Mouse (Mus musculus): ENCODE results near the gene Frat1. TPM values are rescaled to one million over a fixed set of nuclear protein-coding genes. Genes with fewer than 3 reads are reported as not detected.

Frat1 gene
- polyA plus RNA-seq, 1 experiment: 29.1 TPM

DNA sequence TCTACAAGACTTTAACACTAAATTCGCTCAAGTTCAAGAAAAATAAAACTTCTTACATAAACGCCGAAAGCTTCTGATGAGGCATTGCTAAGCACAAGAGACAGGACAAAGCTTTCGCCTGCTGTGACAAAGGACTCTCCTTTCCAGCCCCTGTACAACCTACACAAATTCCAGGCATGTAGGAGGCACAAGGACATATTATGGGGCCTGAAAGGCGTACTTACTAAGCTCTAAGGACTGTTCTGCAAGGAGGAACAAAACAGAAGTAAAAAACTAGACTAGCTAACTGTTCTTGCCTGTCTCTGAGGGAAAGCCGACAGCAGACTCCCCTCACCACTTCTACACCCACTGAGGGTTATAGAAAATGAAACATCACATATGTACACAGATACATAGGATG is 34.9 kb upstream of the Frat1 start:
- H3K4me3 ChIP-seq (ENCODE audit: low read depth, low read length): no peak overlapping the region
- H3K4me1 ChIP-seq (ENCODE audit: control insufficient read depth, insufficient read depth, insufficient read length, low read length): peaks cover 24% of the 10 kb centered on the region
- no peak for TF ChIP-seq CTCF (IDR thresholded peaks at IDR 0.05; ENCODE audit: extremely low read depth, insufficient read length, insufficient replicate concordance, low read depth, low read length)
- no peak for TF ChIP-seq POLR2A (IDR thresholded peaks at IDR 0.05; ENCODE audit: low read depth, low read length)
- 79% methylated on average over 6 of the region's 6 CpGs for WGBS
- H3K27ac ChIP-seq (ENCODE audit: insufficient read depth, low read depth, low read length): no peak overlapping the region
- H3K36me3 ChIP-seq (ENCODE audit: control insufficient read depth, insufficient read depth, low read length): no peaks in the 10 kb centered on the region; the same call in 1 of the 2 replicates
- no peaks in the 10 kb centered on the region for H3K27me3 ChIP-seq (ENCODE audit: control insufficient read depth, insufficient read depth, low read length)

DNA sequence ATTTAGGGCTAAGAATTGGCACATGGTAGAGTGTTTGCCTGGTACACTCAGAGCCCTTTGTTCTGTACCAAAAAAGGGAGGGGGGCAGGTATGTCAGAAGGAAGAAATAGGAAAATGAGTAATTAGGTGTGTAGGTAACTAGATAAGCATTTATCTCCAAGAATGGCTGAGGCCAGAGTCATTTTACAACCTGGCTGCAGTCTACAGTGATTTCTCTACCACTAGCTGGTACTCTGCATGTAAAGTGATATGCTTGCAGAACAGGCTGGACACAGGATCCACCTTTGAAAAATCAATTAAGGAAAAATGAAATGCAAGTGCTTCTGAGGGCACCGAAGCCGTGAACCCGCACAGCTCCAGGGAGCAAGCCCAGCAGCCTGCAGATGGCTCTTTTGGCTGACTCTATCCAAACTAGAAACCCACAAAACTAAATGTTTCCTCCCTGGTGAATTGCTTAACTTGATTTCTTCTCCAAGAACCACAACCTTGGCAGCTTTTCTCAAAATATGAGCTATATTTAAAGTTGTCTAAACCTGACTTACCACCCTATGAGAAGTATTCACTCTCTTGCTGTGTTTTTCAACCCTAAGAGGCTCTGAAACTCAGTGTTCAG is 33.5 kb upstream of the Frat1 start:
- Histone ChIP-seq H3K27me3 (ENCODE audit: control insufficient read depth, insufficient read depth, low read length) (no peaks in the 10 kb centered on the region), H3K36me3 (ENCODE audit: control insufficient read depth, insufficient read depth, low read length) (no peaks in the 10 kb centered on the region), H3K4me3 (ENCODE audit: low read depth, low read length) (no peak overlapping the region), H3K4me1 (ENCODE audit: control insufficient read depth, insufficient read depth, insufficient read length, low read length) (peaks cover 28% of the 10 kb centered on the region), H3K27ac (ENCODE audit: insufficient read depth, low read depth, low read length) (peak overlapping the region; percentile 70)
- WGBS: 23% methylated on average over 3 of the region's 3 CpGs
- TF ChIP-seq CTCF (IDR thresholded peaks at IDR 0.05; ENCODE audit: extremely low read depth, insufficient read length, insufficient replicate concordance, low read depth, low read length): no peak
- no peak for TF ChIP-seq POLR2A (IDR thresholded peaks at IDR 0.05; ENCODE audit: low read depth, low read length)

DNA sequence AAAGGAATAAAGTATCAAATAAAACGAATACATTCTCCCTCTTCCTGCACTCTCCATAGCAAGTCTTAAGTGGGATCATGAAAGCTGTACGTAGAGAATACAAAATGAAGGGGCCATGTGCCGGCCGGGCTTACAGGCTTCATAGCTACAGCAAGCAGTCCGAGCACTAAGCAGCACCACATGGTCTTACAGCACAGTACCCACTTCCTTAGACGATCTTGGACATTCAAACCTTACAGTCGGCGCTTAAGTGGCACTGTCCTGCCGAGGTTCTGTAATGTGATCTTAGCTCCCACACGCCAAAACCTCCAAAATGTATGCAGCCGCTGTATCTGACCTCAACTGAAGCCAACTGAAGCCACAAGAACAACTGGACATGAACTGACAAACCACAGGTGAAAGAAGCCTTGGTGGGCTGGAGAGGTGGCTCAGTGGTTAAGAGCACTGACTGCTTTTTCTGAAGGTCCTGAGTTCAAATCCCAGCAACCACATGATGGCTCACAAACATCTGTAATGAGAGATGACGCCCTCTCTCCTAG is 32.9 kb upstream of the Frat1 start:
- Histone ChIP-seq H3K4me3 (ENCODE audit: low read depth, low read length) (no peak overlapping the region), H3K4me1 (ENCODE audit: control insufficient read depth, insufficient read depth, insufficient read length, low read length) (peaks cover 28% of the 10 kb centered on the region), H3K36me3 (ENCODE audit: control insufficient read depth, insufficient read depth, low read length) (no peaks in the 10 kb centered on the region), H3K27me3 (ENCODE audit: control insufficient read depth, insufficient read depth, low read length) (no peaks in the 10 kb centered on the region), H3K27ac (ENCODE audit: insufficient read depth, low read depth, low read length) (peak overlapping the region; percentile 32)
- no peak for TF ChIP-seq CTCF (IDR thresholded peaks at IDR 0.05; ENCODE audit: extremely low read depth, insufficient read length, insufficient replicate concordance, low read depth, low read length)
- TF ChIP-seq POLR2A (IDR thresholded peaks at IDR 0.05; ENCODE audit: low read depth, low read length): no peak
- 64% methylated on average over 12 of the region's 12 CpGs for WGBS

DNA sequence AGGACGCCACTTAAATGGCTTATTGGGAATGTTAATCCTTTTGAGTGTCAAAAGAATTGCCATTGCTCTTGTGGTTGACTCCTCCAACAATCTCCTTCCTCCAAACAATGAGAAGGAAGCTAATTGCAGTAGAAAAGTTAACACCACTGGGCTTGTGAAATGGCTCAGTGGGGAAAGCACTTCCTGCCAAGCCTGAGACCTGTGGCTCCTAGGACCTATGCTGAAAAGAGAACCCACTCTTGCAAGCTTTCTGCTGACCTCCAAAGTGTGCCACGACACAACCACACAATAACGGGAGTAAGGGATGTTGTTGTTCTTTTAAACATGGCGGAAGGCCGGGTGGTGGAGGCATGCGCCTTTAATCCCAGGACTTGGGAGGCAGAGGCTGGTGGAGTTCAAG is 32.2 kb upstream of the Frat1 start:
- Histone ChIP-seq H3K27me3 (ENCODE audit: control insufficient read depth, insufficient read depth, low read length) (no peaks in the 10 kb centered on the region), H3K36me3 (ENCODE audit: control insufficient read depth, insufficient read depth, low read length) (no peaks in the 10 kb centered on the region), H3K4me3 (ENCODE audit: low read depth, low read length) (no peak overlapping the region), H3K27ac (ENCODE audit: insufficient read depth, low read depth, low read length) (no peak overlapping the region), H3K4me1 (ENCODE audit: control insufficient read depth, insufficient read depth, insufficient read length, low read length) (peaks cover 21% of the 10 kb centered on the region)
- WGBS: 92% methylated on average over 6 of the region's 6 CpGs
- TF ChIP-seq CTCF (IDR thresholded peaks at IDR 0.05; ENCODE audit: extremely low read depth, insufficient read length, insufficient replicate concordance, low read depth, low read length) (no peak), POLR2A (IDR thresholded peaks at IDR 0.05; ENCODE audit: low read depth, low read length) (no peak)

DNA sequence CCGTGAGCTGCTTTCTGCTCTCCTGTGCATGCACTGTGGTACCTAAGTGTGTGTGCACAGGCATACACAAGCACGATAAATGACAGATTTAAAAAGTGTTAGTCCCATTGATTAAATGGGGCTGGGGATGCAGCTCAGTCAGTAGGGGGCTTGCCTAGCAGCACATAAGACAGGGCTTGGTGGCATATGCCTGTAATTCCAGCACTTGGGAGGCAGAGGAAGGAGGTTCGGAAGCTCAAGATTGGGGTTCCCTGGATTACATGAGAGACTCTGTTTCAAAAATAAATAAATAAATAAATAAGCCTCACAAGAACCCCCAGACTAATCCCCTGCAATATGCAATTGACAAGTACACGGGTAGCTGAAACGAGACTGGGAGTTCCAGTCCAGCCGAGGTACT is 29.3 kb upstream of the Frat1 start:
- 29% methylated on average over 6 of the region's 6 CpGs for WGBS
- peaks cover 14% of the 10 kb centered on the region for H3K4me1 ChIP-seq (ENCODE audit: control insufficient read depth, insufficient read depth, insufficient read length, low read length)
- peak overlapping the region; percentile 11; the same call in 1 of the 2 replicates for H3K4me3 ChIP-seq (ENCODE audit: low read depth, low read length)
- TF ChIP-seq CTCF (IDR thresholded peaks at IDR 0.05; ENCODE audit: extremely low read depth, insufficient read length, insufficient replicate concordance, low read depth, low read length) (no peak), POLR2A (IDR thresholded peaks at IDR 0.05; ENCODE audit: low read depth, low read length) (no peak)
- H3K36me3 ChIP-seq (ENCODE audit: control insufficient read depth, insufficient read depth, low read length): no peaks in the 10 kb centered on the region
- H3K27me3 ChIP-seq (ENCODE audit: control insufficient read depth, insufficient read depth, low read length): no peaks in the 10 kb centered on the region
- H3K27ac ChIP-seq (ENCODE audit: insufficient read depth, low read depth, low read length): no peak overlapping the region

DNA sequence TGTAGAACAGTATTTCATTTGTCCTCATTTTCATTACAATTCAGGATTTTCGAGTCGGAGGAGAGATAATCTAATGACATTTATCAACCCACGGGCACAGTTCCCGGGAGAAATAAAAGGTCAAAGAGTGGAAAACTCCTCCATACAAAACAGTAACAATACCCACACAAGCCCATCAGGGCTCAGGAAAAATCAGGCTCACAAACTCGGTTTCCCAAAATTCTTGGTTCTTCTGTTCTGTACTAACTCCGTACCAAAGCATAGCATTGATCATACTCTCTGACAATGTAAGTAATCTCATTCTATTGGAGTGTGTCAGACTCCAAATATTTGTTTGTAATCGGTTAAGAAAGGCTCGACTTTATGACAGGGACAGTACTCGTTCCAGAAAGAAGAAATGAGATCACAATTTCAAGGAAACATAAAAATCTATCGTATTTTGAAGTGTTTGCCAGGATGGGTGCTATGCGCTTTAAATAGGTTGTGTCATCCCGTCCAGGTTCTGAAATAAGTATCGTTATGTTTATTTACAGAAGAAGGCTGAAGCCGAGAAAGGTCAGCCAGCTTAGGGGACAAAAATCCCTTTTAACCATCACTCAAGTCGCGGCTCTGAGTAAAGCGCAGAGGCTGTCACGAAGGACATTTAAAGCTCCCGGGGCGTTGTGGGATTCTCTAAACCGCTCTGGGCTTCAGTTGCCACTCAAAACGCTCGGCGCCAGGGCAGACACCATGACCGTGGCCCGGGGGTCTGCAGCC is 28.6 kb upstream of the Frat1 start:
- 1% methylated on average over 26 of the region's 26 CpGs for WGBS
- Histone ChIP-seq H3K27me3 (ENCODE audit: control insufficient read depth, insufficient read depth, low read length) (no peaks in the 10 kb centered on the region), H3K36me3 (ENCODE audit: control insufficient read depth, insufficient read depth, low read length) (no peaks in the 10 kb centered on the region), H3K4me1 (ENCODE audit: control insufficient read depth, insufficient read depth, insufficient read length, low read length) (peaks cover 12% of the 10 kb centered on the region), H3K27ac (ENCODE audit: insufficient read depth, low read depth, low read length) (peak overlapping the region; percentile 60), H3K4me3 (ENCODE audit: low read depth, low read length) (peak overlapping the region; percentile 82)
- TF ChIP-seq POLR2A (IDR thresholded peaks at IDR 0.05; ENCODE audit: low read depth, low read length): no peak
- no peak for TF ChIP-seq CTCF (IDR thresholded peaks at IDR 0.05; ENCODE audit: extremely low read depth, insufficient read length, insufficient replicate concordance, low read depth, low read length)

DNA sequence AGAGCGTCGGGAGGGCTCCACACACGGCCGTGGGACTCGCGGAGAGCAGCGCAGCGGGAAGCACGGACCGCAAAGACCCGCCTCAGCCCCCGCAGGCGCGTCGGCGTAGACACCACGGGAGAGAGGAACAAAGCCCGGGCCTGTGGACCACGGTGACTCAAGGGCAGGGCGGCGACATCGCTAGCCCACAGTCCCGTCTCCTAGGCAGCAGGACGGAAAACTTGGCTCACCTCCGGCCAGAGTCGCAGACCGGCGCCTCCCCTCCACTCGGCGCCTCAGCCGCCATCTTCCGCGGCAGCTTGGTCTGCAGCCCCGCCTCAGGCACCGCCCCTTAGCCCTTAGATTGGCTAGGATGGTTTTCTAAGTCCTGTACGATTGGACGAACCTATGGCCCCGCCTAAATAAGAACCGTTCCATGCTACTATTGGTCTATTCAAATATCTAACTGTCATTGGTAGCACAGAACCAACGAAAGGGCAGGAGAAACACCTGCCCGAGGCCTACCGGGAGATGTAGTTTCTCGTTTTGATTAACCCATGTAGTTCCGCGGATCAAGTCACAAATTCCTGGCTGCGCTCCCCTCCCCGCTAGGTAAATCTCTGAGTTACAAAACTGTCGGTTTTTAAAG is 27.9 kb upstream of the Frat1 start, which contains the start of gene Arhgap19:
Gene Arhgap19, minus strand, starts transcription at position 306 of the 628 bp plus-strand sequence.
- H3K4me3 ChIP-seq (ENCODE audit: low read depth, low read length): peak within 1 kb of the TSS; percentile 82
- TF ChIP-seq CTCF (IDR thresholded peaks at IDR 0.05; ENCODE audit: extremely low read depth, insufficient read length, insufficient replicate concordance, low read depth, low read length): no peak
- TF ChIP-seq POLR2A (IDR thresholded peaks at IDR 0.05; ENCODE audit: low read depth, low read length): no peak; the same call in none of the 2 replicates
- no peaks in the 10 kb centered on the region for H3K36me3 ChIP-seq (ENCODE audit: control insufficient read depth, insufficient read depth, low read length)
- H3K27ac ChIP-seq (ENCODE audit: insufficient read depth, low read depth, low read length): peak within 1 kb of the TSS; percentile 60
- peaks cover 8% of the 10 kb centered on the region; the same call in 1 of the 2 replicates for H3K4me1 ChIP-seq (ENCODE audit: control insufficient read depth, insufficient read depth, insufficient read length, low read length)
- no peaks in the 10 kb centered on the region for H3K27me3 ChIP-seq (ENCODE audit: control insufficient read depth, insufficient read depth, low read length)
- WGBS: under 1% methylated on average over 48 of the region's 48 CpGs
